Mouse (Mus musculus) kidney, adult 2 months (tissue): ENCODE data around the gene Cops6.
A peak's percentile ranks its signal among the peaks of the same experiment; 100 is the strongest.

Source experiments
- CTCF ChIP-seq: fragments of 200-500 bp; conservative IDR thresholded peaks from 2 replicates; pipeline ENCODE4 v1.5.1; 2011; ENCODE audit warnings: low read depth, mild to moderate bottlenecking, control low read depth, low read length, moderate library complexity, mixed read lengths; ENCODE audit not compliant: insufficient read depth, insufficient read length
- POLR2A ChIP-seq: fragments of 200-500 bp; IDR thresholded peaks from one replicate; pipeline ENCODE4 v1.6.1; 2011; ENCODE audit warnings: low read depth, low read length, control low read depth

DNA sequence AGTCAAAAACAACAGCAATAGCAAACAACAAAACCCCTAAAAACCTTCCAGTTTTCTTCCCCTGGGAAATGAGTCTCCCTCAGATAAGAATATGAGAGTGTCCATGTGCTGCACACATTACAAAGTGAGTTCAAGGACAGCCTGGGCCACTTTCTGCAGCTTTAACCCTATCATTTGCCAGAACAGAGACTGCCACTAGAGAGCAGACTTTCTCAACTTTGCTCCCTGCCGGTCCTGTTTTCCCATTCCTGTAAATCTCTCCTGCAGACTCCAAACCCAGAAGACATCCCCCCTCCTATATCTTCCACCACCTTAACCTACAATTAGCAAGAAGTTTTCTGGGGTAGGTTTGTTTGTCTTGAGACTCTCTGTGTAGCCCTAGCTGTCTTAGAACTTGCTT lies 38.7 kb downstream of the Cops6 start:
- peak; percentile 54 for TF ChIP-seq CTCF
- TF ChIP-seq POLR2A, result no peak
